Mouse (Mus musculus) spleen, adult 2 months (tissue): ENCODE results near the gene Cpne6.

ENCODE experiments used
- CTCF ChIP-seq: fragments of 200-500 bp; IDR thresholded peaks from 2 replicates; pipeline ENCODE4 v1.5.1; 2011; ENCODE audit warnings: mild to moderate bottlenecking, inconsistent platforms; ENCODE audit not compliant: insufficient read depth, insufficient read length, insufficient replicate concordance; ENCODE audit errors: extremely low read depth
- POLR2A ChIP-seq: fragments of 200-500 bp; IDR thresholded peaks from 2 replicates; pipeline ENCODE4 v1.6.1; 2011; ENCODE audit warnings: low read depth, low read length, inconsistent platforms

DNA sequence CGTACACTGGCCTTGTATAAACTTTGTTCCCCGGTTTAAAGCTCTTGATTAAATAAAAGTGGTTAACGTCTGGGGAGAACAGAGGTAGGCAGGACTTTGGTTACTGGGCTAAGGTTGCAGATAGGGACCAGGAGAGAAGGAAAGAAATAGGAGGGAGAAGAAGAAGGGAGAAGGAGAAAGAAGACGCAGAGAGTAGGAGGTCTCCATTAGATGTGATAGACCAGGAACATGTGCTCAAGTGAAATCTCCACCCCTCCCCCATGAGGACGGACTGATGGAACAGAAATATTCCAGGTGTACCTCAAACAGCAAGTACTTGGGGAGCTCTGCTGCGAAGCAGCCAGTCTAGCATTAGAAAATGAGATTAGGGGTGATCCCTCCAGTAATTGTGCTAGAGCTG lies 40.4 kb upstream of the Cpne6 start:
- TF ChIP-seq CTCF = no peak
- no peak for TF ChIP-seq POLR2A
